Mouse (Mus musculus): Measurements from ENCODE around the gene Elavl1. TPM values are rescaled to one million over a fixed set of nuclear protein-coding genes. Genes with fewer than 3 reads are reported as not detected.

Elavl1 gene
- polyA plus RNA-seq, 1 experiment from 2014 or later = 127 TPM

GRCm38 (mm10) chr8:4349335-4349734 lies 24.1 kb upstream of the Elavl1 start:
- H3K4me3 ChIP-seq = no peak overlapping the region
- ATAC-seq (ENCODE audit: low FRiP score) = no peak
- no peak overlapping the region for H3K9ac ChIP-seq
- no peak overlapping the region for H3K4me2 ChIP-seq
- no peaks in the 10 kb centered on the region for H3K4me1 ChIP-seq (replicated peaks)
- H3K36me3 ChIP-seq = no peaks in the 10 kb centered on the region
- 80% methylated on average over 1 of the region's 1 CpGs for WGBS
- no peaks in the 10 kb centered on the region for H3K9me3 ChIP-seq
- no peak overlapping the region for H3K27ac ChIP-seq
- H3K27me3 ChIP-seq = no peaks in the 10 kb centered on the region

- 51% methylated on average over 12 of the region's 12 CpGs for WGBS
- Histone ChIP-seq H3K36me3 (no peaks in the 10 kb centered on the region), H3K27ac (no peak overlapping the region), H3K27me3 (no peaks in the 10 kb centered on the region), H3K9ac (no peak overlapping the region), H3K9me3 (no peaks in the 10 kb centered on the region), H3K4me3 (no peak overlapping the region), H3K4me1 (replicated peaks) (no peaks in the 10 kb centered on the region), H3K4me2 (no peak overlapping the region)
- ATAC-seq (ENCODE audit: low FRiP score) = no peak
Observed at GRCm38 (mm10) chr8:4348275-4348674, 23.1 kb upstream of the Elavl1 start.

- no peaks in the 10 kb centered on the region for H3K36me3 ChIP-seq
- no peak overlapping the region for H3K4me3 ChIP-seq
- no peak for ATAC-seq (ENCODE audit: low FRiP score)
- H3K9ac ChIP-seq = no peak overlapping the region
- H3K27me3 ChIP-seq = no peaks in the 10 kb centered on the region
- WGBS = 61% methylated on average over 7 of the region's 7 CpGs
- H3K27ac ChIP-seq = no peak overlapping the region
- no peak overlapping the region for H3K4me2 ChIP-seq
- H3K4me1 ChIP-seq (replicated peaks) = no peaks in the 10 kb centered on the region
- H3K9me3 ChIP-seq = no peaks in the 10 kb centered on the region
Observed at GRCm38 (mm10) chr8:4347661-4348060, 22.4 kb upstream of the Elavl1 start.

- no peak overlapping the region for H3K4me2 ChIP-seq
- H3K9ac ChIP-seq = no peak overlapping the region
- no peaks in the 10 kb centered on the region for H3K4me1 ChIP-seq (replicated peaks)
- H3K4me3 ChIP-seq = no peak overlapping the region
- no peaks in the 10 kb centered on the region for H3K9me3 ChIP-seq
- no peak overlapping the region for H3K27ac ChIP-seq
- H3K27me3 ChIP-seq = no peaks in the 10 kb centered on the region
- ATAC-seq (ENCODE audit: low FRiP score) = no peak
- peaks cover 44% of the 10 kb centered on the region for H3K36me3 ChIP-seq
- 89% methylated on average over 3 of the region's 3 CpGs for WGBS
Observed at GRCm38 (mm10) chr8:4340207-4340606, 15.0 kb upstream of the Elavl1 start.

GRCm38 (mm10) chr8:4335678-4336077 lies 10.5 kb upstream of the Elavl1 start:
- 97% methylated on average over 2 of the region's 2 CpGs for WGBS
- no peak overlapping the region for H3K4me2 ChIP-seq
- H3K36me3 ChIP-seq = peaks cover 86% of the 10 kb centered on the region
- H3K27me3 ChIP-seq = no peaks in the 10 kb centered on the region
- H3K9ac ChIP-seq = no peak overlapping the region
- H3K9me3 ChIP-seq = no peaks in the 10 kb centered on the region
- no peak overlapping the region for H3K4me3 ChIP-seq
- H3K4me1 ChIP-seq (replicated peaks) = no peaks in the 10 kb centered on the region
- H3K27ac ChIP-seq = no peak overlapping the region
- ATAC-seq (ENCODE audit: low FRiP score) = no peak

- 100% methylated on average over 1 of the region's 1 CpGs for WGBS
- H3K9ac ChIP-seq = no peak overlapping the region
Observed at GRCm38 (mm10) chr8:4333966-4334365, 8.8 kb upstream of the Elavl1 start.

GRCm38 (mm10) chr8:4329000-4329399 lies 3.8 kb upstream of the Elavl1 start:
- no peak for ATAC-seq (ENCODE audit: low FRiP score)
- peaks cover 64% of the 10 kb centered on the region for H3K36me3 ChIP-seq
- 94% methylated on average over 5 of the region's 5 CpGs for WGBS

More at GRCm38 (mm10) chr8:4333966-4334365, 8.8 kb upstream of the Elavl1 start:
- H3K27me3 ChIP-seq = no peaks in the 10 kb centered on the region
- H3K27ac ChIP-seq = no peak overlapping the region
- no peaks in the 10 kb centered on the region for H3K9me3 ChIP-seq
- ATAC-seq (ENCODE audit: low FRiP score) = no peak
- H3K4me3 ChIP-seq = no peak overlapping the region
- H3K4me2 ChIP-seq = no peak overlapping the region
- peaks cover 95% of the 10 kb centered on the region for H3K36me3 ChIP-seq
- H3K4me1 ChIP-seq (replicated peaks) = no peaks in the 10 kb centered on the region

GRCm38 (mm10) chr8:4325751-4326036 lies 481 bp upstream of the Elavl1 start:
- ATAC-seq (ENCODE audit: low FRiP score) = no peak
- peak overlapping the region; percentile 99 for H3K9ac ChIP-seq
- peaks cover 45% of the 10 kb centered on the region for H3K4me1 ChIP-seq (replicated peaks)
- H3K36me3 ChIP-seq = peaks cover 46% of the 10 kb centered on the region
- H3K9me3 ChIP-seq = no peaks in the 10 kb centered on the region
- peak overlapping the region; percentile 75 for H3K4me3 ChIP-seq
- 51% methylated on average over 7 of the region's 7 CpGs for WGBS
- no peaks in the 10 kb centered on the region for H3K27me3 ChIP-seq
- peak overlapping the region; percentile 66 for H3K4me2 ChIP-seq
- peak overlapping the region; percentile 93 for H3K27ac ChIP-seq

More at GRCm38 (mm10) chr8:4329000-4329399, 3.8 kb upstream of the Elavl1 start:
- Histone ChIP-seq H3K27ac (no peak overlapping the region), H3K9me3 (no peaks in the 10 kb centered on the region), H3K4me2 (no peak overlapping the region), H3K4me3 (no peak overlapping the region), H3K4me1 (replicated peaks) (peaks cover 14% of the 10 kb centered on the region), H3K27me3 (no peaks in the 10 kb centered on the region), H3K9ac (no peak overlapping the region)

GRCm38 (mm10) chr8:4324525-4324924 lies 688 bp downstream of the Elavl1 start:
- under 1% methylated on average over 40 of the region's 42 CpGs for whole genome bisulfite sequencing
- Histone ChIP-seq H3K9ac (peak overlapping the region; percentile 99), H3K27ac (peak overlapping the region; percentile 93), H3K9me3 (no peaks in the 10 kb centered on the region), H3K36me3 (peaks cover 44% of the 10 kb centered on the region), H3K4me1 (replicated peaks) (peaks cover 57% of the 10 kb centered on the region), H3K27me3 (no peaks in the 10 kb centered on the region), H3K4me3 (peak overlapping the region; percentile 75), H3K4me2 (peak overlapping the region; percentile 94)
- peak; percentile 81 for ATAC-seq (ENCODE audit: low FRiP score)

GRCm38 (mm10) chr8:4323917-4324316 lies 1.3 kb downstream of the Elavl1 start:
- 3% methylated on average over 6 of the region's 6 CpGs for WGBS
- H3K4me1 ChIP-seq (replicated peaks) = peaks cover 62% of the 10 kb centered on the region

GRCm38 (mm10) chr8:4322470-4322869 lies 2.7 kb downstream of the Elavl1 start:
- H3K4me1 ChIP-seq (replicated peaks) = peaks cover 64% of the 10 kb centered on the region
- H3K4me3 ChIP-seq = no peak overlapping the region; the same call in 1 of the 2 replicates
- no peak for ATAC-seq (ENCODE audit: low FRiP score)

More at GRCm38 (mm10) chr8:4323917-4324316, 1.3 kb downstream of the Elavl1 start:
- ATAC-seq (ENCODE audit: low FRiP score) = no peak
- Histone ChIP-seq H3K27ac (no peak overlapping the region; the same call in 1 of the 2 replicates), H3K36me3 (peaks cover 38% of the 10 kb centered on the region), H3K27me3 (no peaks in the 10 kb centered on the region), H3K4me2 (peak overlapping the region; percentile 94), H3K9me3 (no peaks in the 10 kb centered on the region), H3K9ac (peak overlapping the region; percentile 99), H3K4me3 (peak overlapping the region; percentile 75)

GRCm38 (mm10) chr8:4321031-4321430 lies 4.2 kb downstream of the Elavl1 start:
- no peaks in the 10 kb centered on the region for H3K9me3 ChIP-seq
- H3K36me3 ChIP-seq = peaks cover 25% of the 10 kb centered on the region
- no peaks in the 10 kb centered on the region for H3K27me3 ChIP-seq
- no peak for ATAC-seq (ENCODE audit: low FRiP score)
- peaks cover 58% of the 10 kb centered on the region for H3K4me1 ChIP-seq (replicated peaks)
- no peak overlapping the region for H3K4me3 ChIP-seq
- 91% methylated on average over 2 of the region's 2 CpGs for WGBS
- no peak overlapping the region for H3K4me2 ChIP-seq
- 0 out of 2 replicates have a peak overlapping the region, but pooled peaks have one; percentile 6 for H3K9ac ChIP-seq
- H3K27ac ChIP-seq = no peak overlapping the region

More at GRCm38 (mm10) chr8:4322470-4322869, 2.7 kb downstream of the Elavl1 start:
- H3K27ac ChIP-seq = no peak overlapping the region
- WGBS = 35% methylated on average over 2 of the region's 2 CpGs
- H3K36me3 ChIP-seq = peaks cover 25% of the 10 kb centered on the region
- H3K4me2 ChIP-seq = peak overlapping the region; percentile 94
- no peaks in the 10 kb centered on the region for H3K27me3 ChIP-seq
- H3K9ac ChIP-seq = no peak overlapping the region
- H3K9me3 ChIP-seq = no peaks in the 10 kb centered on the region

GRCm38 (mm10) chr8:4320404-4320803 lies 4.8 kb downstream of the Elavl1 start:
- Histone ChIP-seq H3K27me3 (no peaks in the 10 kb centered on the region), H3K9me3 (no peaks in the 10 kb centered on the region), H3K9ac (no peak overlapping the region), H3K36me3 (peaks cover 25% of the 10 kb centered on the region), H3K4me2 (no peak overlapping the region), H3K4me1 (replicated peaks) (peaks cover 51% of the 10 kb centered on the region), H3K27ac (no peak overlapping the region), H3K4me3 (no peak overlapping the region)
- no peak for ATAC-seq (ENCODE audit: low FRiP score)
- WGBS = 100% methylated on average over 1 of the region's 1 CpGs
